Mouse (Mus musculus): ENCODE results near the gene Mpped2.

Gene Mpped2

DNA sequence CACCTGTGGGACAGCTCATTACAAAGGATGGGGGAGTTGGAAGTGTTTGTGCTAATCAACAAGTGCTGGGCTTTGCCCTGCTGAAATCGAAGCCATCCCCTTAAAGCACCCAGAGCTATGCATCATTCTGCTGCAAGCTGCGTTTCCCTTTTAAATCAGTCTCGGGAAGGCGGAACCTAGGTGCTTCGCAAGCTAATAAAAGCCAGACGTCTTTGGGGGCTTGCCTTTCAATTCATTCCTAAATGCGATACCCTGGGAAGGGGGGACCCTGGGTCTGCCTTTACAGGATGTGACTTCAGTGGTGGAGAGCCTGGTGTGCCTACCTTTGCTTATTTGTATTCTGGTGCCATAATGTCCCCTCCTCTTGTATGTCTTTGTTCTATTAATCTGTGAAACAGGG is 103.2 kb downstream of the Mpped2 start:
- DNase-seq (ENCODE audit: low spot score in 2 of 2), result no peak

GRCm38 (mm10) chr2:106797855-106798254 is 104.8 kb downstream of the Mpped2 start:
- DNase-seq (ENCODE audit: low spot score in 2 of 2), result no peak

DNA sequence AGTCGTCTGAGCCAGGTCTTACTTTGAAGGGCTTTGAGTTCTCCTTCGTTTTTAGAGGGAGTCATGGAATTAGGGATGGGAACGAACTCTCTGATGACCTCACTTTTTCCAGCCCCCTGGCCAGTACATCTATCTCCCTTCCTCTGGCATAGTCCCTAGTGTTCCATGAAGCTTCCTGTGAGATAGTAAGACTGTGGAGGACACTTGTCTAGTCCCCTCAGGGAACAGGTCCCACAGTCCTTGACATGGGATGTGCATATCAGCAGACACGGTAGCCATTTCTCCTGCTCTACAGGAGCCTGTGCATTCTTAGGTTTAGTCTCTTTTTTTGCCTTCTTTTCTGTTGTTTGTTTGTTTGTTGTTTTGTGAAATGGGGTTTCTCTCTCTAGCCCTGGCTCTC is 105.8 kb downstream of the Mpped2 start:
- DNase-seq (ENCODE audit: low spot score in 2 of 2), result no peak

- DNase-seq (ENCODE audit: low spot score in 2 of 2), result no peak
Observed at GRCm38 (mm10) chr2:106815898-106816297, 122.8 kb downstream of the Mpped2 start.

GRCm38 (mm10) chr2:106821292-106821691 is 128.2 kb downstream of the Mpped2 start:
- DNase-seq (ENCODE audit: low spot score in 2 of 2), result no peak

DNA sequence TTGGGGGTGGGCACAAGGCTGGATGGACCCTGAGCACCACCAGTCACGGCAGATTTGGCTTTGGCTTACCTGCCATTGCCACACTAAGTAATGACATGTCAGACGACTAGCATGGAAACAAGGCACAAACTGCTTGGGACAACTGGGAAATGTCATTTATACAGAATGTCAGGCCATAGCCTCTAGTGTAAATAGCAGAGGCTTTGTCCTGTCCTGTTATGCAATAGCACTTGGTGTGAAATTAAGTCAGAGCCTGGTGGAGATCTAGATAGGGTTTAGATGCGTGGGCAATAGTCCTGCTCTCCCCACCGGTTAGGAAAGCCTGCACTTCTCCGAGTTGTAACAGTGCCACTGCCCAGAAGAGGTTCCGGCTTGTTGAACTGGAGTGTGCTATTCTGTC is 128.8 kb downstream of the Mpped2 start:
- no peak for DNase-seq (ENCODE audit: low spot score in 2 of 2)

GRCm38 (mm10) chr2:106822540-106822939 is 129.5 kb downstream of the Mpped2 start:
- DNase-seq (ENCODE audit: low spot score in 2 of 2), result no peak

- no peak for DNase-seq (ENCODE audit: low spot score in 2 of 2)
Observed at GRCm38 (mm10) chr2:106825461-106825860, 132.4 kb downstream of the Mpped2 start.

GRCm38 (mm10) chr2:106826023-106826422 is 133.0 kb downstream of the Mpped2 start:
- no peak for DNase-seq (ENCODE audit: low spot score in 2 of 2)

GRCm38 (mm10) chr2:106826806-106827205 is 133.7 kb downstream of the Mpped2 start:
- DNase-seq (ENCODE audit: low spot score in 2 of 2), result no peak

GRCm38 (mm10) chr2:106828573-106829310 is 135.7 kb downstream of the Mpped2 start:
- no peak for DNase-seq (ENCODE audit: low spot score in 2 of 2)

DNA sequence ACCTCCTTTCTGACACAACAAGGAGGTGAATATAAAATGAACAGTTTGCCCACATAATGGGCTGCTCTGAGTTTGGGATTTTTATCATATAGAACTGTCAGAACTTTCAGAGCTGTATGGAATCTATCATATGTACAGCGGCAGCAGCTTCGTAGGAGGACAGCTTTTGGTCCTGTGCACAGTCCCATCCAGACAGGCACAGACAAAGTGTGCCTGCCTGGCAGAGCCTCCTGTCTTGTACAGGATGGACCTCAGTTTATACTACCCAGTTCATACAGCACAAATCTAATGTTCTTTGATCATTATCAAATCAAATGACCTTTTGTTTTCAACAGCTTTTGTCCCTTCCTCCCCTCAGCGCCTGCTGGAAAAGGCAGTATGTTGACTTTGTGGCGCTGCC is 136.4 kb downstream of the Mpped2 start:
- DNase-seq (ENCODE audit: low spot score in 2 of 2), result no peak

DNA sequence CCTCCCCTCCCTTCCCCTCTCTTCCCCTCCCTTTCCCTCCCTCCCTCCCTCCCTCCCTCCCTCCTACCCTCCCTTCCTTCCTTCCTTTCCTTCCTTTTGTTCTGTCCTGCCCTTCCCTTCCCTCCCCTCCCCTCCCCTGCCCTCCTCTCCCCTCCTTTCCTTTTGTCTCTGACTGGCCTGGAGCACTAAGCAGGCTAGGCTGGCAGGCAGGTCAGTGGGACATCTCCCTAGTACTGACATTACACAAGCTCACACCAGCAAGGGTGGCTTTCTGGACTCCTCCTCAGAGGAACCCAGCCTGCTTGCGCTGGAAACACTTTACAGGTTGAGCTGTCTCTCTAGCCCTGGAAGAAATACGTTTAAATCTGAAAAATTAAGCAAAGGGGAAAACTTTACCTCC is 139.5 kb downstream of the Mpped2 start:
- no peak for DNase-seq (ENCODE audit: low spot score in 2 of 2)

GRCm38 (mm10) chr2:106833212-106833611 is 140.1 kb downstream of the Mpped2 start:
- DNase-seq (ENCODE audit: low spot score in 2 of 2), result no peak

DNA sequence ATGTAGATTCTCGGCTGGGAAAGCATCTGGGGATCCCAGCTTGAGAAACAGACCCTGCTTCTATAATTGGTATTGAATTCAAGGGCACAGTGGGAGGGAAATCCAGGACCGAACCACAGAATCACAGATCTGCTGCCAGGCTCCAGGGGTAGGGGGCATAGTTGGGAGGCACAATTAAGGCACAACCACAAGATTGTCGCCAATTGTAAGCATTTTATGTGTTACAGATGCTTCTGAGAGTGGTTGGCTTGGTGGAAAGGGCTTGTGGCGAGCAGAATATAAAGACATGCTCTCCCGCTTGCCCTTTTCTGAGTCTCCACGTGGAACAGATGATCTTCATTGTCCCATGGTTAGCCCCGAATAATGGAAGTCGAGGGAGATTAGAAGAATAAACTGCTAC is 142.3 kb downstream of the Mpped2 start:
- no peak for DNase-seq (ENCODE audit: low spot score in 2 of 2)

DNA sequence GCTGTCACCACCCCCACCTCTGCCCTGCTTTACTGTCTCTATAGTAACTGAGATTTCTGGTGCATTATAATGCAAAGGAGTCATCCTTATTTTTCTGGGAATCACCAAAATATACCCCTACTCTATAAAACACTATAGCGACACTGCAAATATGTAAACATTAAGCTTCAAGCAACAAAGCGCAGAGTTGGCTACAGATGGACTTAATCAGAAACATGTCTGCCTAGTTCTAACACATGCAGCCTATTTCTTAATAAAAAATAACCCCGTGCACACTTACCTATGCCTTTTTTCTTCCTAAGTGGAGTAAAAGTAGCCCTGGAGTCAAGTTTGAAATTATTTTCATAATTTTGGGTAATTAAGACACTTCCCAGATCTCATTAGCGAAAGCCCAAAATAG is 144.2 kb downstream of the Mpped2 start:
- no peak for DNase-seq (ENCODE audit: low spot score in 2 of 2)

GRCm38 (mm10) chr2:106844147-106844546 is 151.1 kb downstream of the Mpped2 start:
- DNase-seq (ENCODE audit: low spot score in 2 of 2), result no peak

GRCm38 (mm10) chr2:106844766-106845678 is 152.0 kb downstream of the Mpped2 start:
- no peak for DNase-seq (ENCODE audit: low spot score in 2 of 2)

DNA sequence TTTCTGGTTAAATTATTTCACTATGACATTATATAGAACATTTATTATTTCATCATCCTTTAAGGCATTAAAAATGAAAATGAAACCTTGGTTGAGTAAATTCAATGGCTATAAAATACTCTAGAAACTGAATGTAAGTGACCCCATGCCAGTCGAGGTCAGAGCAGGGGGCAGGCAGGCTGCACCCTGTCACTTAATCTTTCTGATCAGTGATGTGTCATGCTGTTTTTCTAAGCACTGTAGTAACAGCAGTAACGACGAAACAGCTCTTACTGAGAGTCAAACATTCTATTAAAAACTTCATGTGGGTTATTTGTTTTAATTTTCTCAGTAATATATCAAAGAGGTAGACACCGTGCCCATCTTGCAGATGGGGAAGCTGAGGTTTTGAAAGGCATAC is 153.4 kb downstream of the Mpped2 start:
- no peak for DNase-seq (ENCODE audit: low spot score in 2 of 2)

- no peak for DNase-seq (ENCODE audit: low spot score in 2 of 2)
Observed at GRCm38 (mm10) chr2:106849389-106849788, 156.3 kb downstream of the Mpped2 start.

GRCm38 (mm10) chr2:106851515-106851914 is 158.4 kb downstream of the Mpped2 start:
- no peak for DNase-seq (ENCODE audit: low spot score in 2 of 2)

GRCm38 (mm10) chr2:106854213-106854612 is 161.1 kb downstream of the Mpped2 start:
- no peak for DNase-seq (ENCODE audit: low spot score in 2 of 2)

DNA sequence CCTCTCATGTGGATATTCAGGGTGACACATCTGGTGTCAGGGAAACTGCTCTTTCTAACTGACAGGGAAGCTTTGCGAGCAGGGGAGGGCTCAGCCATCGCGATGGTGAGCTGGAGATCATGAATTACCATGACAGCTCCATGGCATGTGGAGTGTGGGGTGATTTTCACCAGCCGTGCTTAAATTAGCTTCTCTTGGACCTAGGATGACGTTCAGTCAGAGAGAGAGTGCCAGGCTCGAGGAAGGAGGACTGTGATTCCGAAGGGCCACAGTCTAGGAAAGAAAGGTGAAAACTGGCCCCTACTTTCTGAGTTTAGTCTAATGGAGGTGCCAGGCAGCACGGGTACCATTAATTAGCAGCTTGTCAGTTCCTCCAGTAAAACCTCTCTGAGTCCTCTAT is 161.7 kb downstream of the Mpped2 start:
- DNase-seq (ENCODE audit: low spot score in 2 of 2), result no peak
